Mouse (Mus musculus): ENCODE measurements at regions not wholly inside any gene's neighbourhood (a gene's known extent, or its start where the extent isn't known, plus 50 kb on each side); places are given as distances from the start of the nearest gene placed in this dataset.

- Histone ChIP-seq H3K27ac (ENCODE audit: low read depth, low read length) (no peak overlapping the region), H3K27me3 (replicated peaks; ENCODE audit: control insufficient read depth, insufficient read depth, low read length) (no peaks in the 10 kb centered on the region), H3K9ac (ENCODE audit: low read depth, low read length) (no peak overlapping the region), H3K36me3 (ENCODE audit: control insufficient read depth, insufficient read depth) (no peaks in the 10 kb centered on the region), H3K9me3 (ENCODE audit: control insufficient read depth) (no peaks in the 10 kb centered on the region), H3K4me1 (replicated peaks; ENCODE audit: control insufficient read depth, insufficient read depth, low read length) (no peaks in the 10 kb centered on the region), H3K4me3 (ENCODE audit: low read depth, low read length) (no peak overlapping the region), H3K4me2 (replicated peaks; ENCODE audit: low read depth) (no peak overlapping the region)
- no peak for ATAC-seq
- TF ChIP-seq CTCF (IDR thresholded peaks at IDR 0.05; ENCODE audit: low read depth): no peak
- 76% methylated on average over 4 of the region's 4 CpGs for WGBS
Measured at GRCm38 (mm10) chr1:76194844-76195243, 648.8 kb downstream of the Slc4a3 start.

DNA sequence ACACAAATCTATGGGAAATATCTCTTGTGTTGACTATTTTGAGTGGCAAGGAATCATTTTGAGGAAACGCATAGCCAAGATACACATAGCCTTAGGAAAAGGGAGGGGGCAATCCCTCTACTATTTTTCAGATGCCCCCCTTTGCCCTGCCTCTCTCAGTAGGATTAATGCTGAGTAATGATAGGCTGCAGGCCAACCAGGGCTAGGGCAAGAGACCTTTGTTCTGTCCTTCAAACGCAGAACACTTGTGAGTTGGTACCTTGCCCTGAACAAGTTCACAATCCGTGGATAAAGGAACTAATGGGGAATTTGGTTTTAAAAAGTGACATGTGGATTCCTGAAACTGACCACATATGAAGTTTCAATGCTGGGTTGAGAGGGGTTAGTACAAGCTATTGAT, 651.6 kb downstream of the Slc4a3 start:
- WGBS: 87% methylated on average over 3 of the region's 3 CpGs
- no peak overlapping the region for H3K27ac ChIP-seq (ENCODE audit: low read depth, low read length)

GRCm38 (mm10) chr1:76200906-76201305, 654.8 kb downstream of the Slc4a3 start:
- no peak overlapping the region for H3K4me3 ChIP-seq (ENCODE audit: low read depth, low read length)
- H3K9me3 ChIP-seq (ENCODE audit: control insufficient read depth): no peaks in the 10 kb centered on the region
- no peak overlapping the region for H3K9ac ChIP-seq (ENCODE audit: low read depth, low read length)
- no peak for ATAC-seq
- H3K4me2 ChIP-seq (replicated peaks; ENCODE audit: low read depth): no peak overlapping the region
- WGBS: 67% methylated on average over 3 of the region's 3 CpGs
- H3K27me3 ChIP-seq (replicated peaks; ENCODE audit: control insufficient read depth, insufficient read depth, low read length): no peaks in the 10 kb centered on the region
- no peaks in the 10 kb centered on the region for H3K36me3 ChIP-seq (ENCODE audit: control insufficient read depth, insufficient read depth)
- no peak overlapping the region for H3K27ac ChIP-seq (ENCODE audit: low read depth, low read length)
- no peaks in the 10 kb centered on the region for H3K4me1 ChIP-seq (replicated peaks; ENCODE audit: control insufficient read depth, insufficient read depth, low read length)
- TF ChIP-seq CTCF (IDR thresholded peaks at IDR 0.05; ENCODE audit: low read depth): no peak

More for the DNA sequence above, 651.6 kb downstream of the Slc4a3 start:
- no peak for TF ChIP-seq CTCF (IDR thresholded peaks at IDR 0.05; ENCODE audit: low read depth)
- no peaks in the 10 kb centered on the region for H3K4me1 ChIP-seq (replicated peaks; ENCODE audit: control insufficient read depth, insufficient read depth, low read length)
- H3K4me2 ChIP-seq (replicated peaks; ENCODE audit: low read depth): no peak overlapping the region
- no peak for ATAC-seq
- H3K9ac ChIP-seq (ENCODE audit: low read depth, low read length): no peak overlapping the region
- no peaks in the 10 kb centered on the region for H3K27me3 ChIP-seq (replicated peaks; ENCODE audit: control insufficient read depth, insufficient read depth, low read length)
- no peaks in the 10 kb centered on the region for H3K36me3 ChIP-seq (ENCODE audit: control insufficient read depth, insufficient read depth)
- H3K9me3 ChIP-seq (ENCODE audit: control insufficient read depth): no peaks in the 10 kb centered on the region
- no peak overlapping the region for H3K4me3 ChIP-seq (ENCODE audit: low read depth, low read length)

DNA sequence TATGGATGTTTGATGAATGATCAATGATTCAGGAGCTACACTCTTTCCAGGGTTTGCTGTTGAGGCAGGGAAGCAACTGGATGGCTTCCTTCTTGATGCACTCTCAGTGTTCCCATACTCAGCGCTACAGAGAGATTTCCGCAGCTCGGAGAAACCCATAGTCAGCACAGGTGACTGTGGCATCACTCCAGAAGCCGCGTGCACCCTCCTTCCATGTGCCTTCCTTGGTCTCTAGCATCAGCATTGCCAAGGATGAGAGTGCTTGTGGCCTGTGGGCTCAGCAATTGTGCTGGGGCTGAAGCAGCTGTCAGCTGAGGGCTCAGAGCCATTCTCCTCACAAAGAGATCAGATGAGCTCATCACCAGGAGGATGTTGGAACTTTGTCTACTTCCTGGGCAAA, 666.4 kb downstream of the Slc4a3 start:
- H3K4me2 ChIP-seq (replicated peaks; ENCODE audit: low read depth): no peak overlapping the region
- no peak for ATAC-seq
- H3K27ac ChIP-seq (ENCODE audit: low read depth, low read length): no peak overlapping the region
- TF ChIP-seq CTCF (IDR thresholded peaks at IDR 0.05; ENCODE audit: low read depth): no peak
- no peaks in the 10 kb centered on the region for H3K9me3 ChIP-seq (ENCODE audit: control insufficient read depth)
- no peaks in the 10 kb centered on the region for H3K36me3 ChIP-seq (ENCODE audit: control insufficient read depth, insufficient read depth)
- no peaks in the 10 kb centered on the region for H3K4me1 ChIP-seq (replicated peaks; ENCODE audit: control insufficient read depth, insufficient read depth, low read length)
- 92% methylated on average over 5 of the region's 5 CpGs for WGBS
- no peak overlapping the region for H3K9ac ChIP-seq (ENCODE audit: low read depth, low read length)
- H3K27me3 ChIP-seq (replicated peaks; ENCODE audit: control insufficient read depth, insufficient read depth, low read length): no peaks in the 10 kb centered on the region
- H3K4me3 ChIP-seq (ENCODE audit: low read depth, low read length): no peak overlapping the region

GRCm38 (mm10) chr1:76244721-76245120, 698.7 kb downstream of the Slc4a3 start:
- H3K9me3 ChIP-seq (ENCODE audit: control insufficient read depth): no peaks in the 10 kb centered on the region
- no peak for ATAC-seq
- H3K4me2 ChIP-seq (replicated peaks; ENCODE audit: low read depth): no peak overlapping the region
- no peak for TF ChIP-seq CTCF (IDR thresholded peaks at IDR 0.05; ENCODE audit: low read depth)
- 70% methylated on average over 3 of the region's 3 CpGs for WGBS
- H3K27me3 ChIP-seq (replicated peaks; ENCODE audit: control insufficient read depth, insufficient read depth, low read length): no peaks in the 10 kb centered on the region
- H3K4me3 ChIP-seq (ENCODE audit: low read depth, low read length): no peak overlapping the region
- H3K9ac ChIP-seq (ENCODE audit: low read depth, low read length): no peak overlapping the region
- H3K4me1 ChIP-seq (replicated peaks; ENCODE audit: control insufficient read depth, insufficient read depth, low read length): no peaks in the 10 kb centered on the region
- no peak overlapping the region for H3K27ac ChIP-seq (ENCODE audit: low read depth, low read length)
- H3K36me3 ChIP-seq (ENCODE audit: control insufficient read depth, insufficient read depth): no peaks in the 10 kb centered on the region

GRCm38 (mm10) chr1:76246181-76246796, 700.2 kb downstream of the Slc4a3 start:
- no peak overlapping the region for H3K4me3 ChIP-seq (ENCODE audit: low read depth, low read length)
- no peak for ATAC-seq
- H3K9ac ChIP-seq (ENCODE audit: low read depth, low read length): no peak overlapping the region
- no peaks in the 10 kb centered on the region for H3K27me3 ChIP-seq (replicated peaks; ENCODE audit: control insufficient read depth, insufficient read depth, low read length)
- H3K27ac ChIP-seq (ENCODE audit: low read depth, low read length): no peak overlapping the region
- no peaks in the 10 kb centered on the region for H3K9me3 ChIP-seq (ENCODE audit: control insufficient read depth)
- TF ChIP-seq CTCF (IDR thresholded peaks at IDR 0.05; ENCODE audit: low read depth): no peak
- no peaks in the 10 kb centered on the region for H3K36me3 ChIP-seq (ENCODE audit: control insufficient read depth, insufficient read depth)
- WGBS: 58% methylated on average over 8 of the region's 8 CpGs
- H3K4me2 ChIP-seq (replicated peaks; ENCODE audit: low read depth): no peak overlapping the region
- no peaks in the 10 kb centered on the region for H3K4me1 ChIP-seq (replicated peaks; ENCODE audit: control insufficient read depth, insufficient read depth, low read length)

DNA sequence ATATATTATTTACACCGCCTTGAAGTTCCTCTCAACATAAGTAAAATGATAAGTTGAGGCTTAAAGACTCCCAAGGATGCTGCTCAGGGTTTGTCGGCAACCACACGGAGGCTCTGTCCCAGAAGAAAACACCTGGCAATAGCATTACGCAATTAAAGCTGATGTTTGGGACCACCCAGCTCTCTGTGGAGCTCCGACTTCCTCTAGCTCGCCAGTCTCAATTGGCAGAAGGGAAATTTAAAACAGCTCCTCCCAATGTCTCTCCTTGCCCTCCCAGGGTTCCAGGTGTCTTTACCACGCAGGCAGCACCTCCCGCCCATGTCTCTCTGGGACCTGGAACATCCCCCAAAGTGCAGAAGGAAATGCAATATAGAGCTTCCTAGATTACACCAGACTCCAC, 701.1 kb downstream of the Slc4a3 start:
- no peak for TF ChIP-seq CTCF (IDR thresholded peaks at IDR 0.05; ENCODE audit: low read depth)
- Histone ChIP-seq H3K4me1 (replicated peaks; ENCODE audit: control insufficient read depth, insufficient read depth, low read length) (no peaks in the 10 kb centered on the region), H3K27me3 (replicated peaks; ENCODE audit: control insufficient read depth, insufficient read depth, low read length) (no peaks in the 10 kb centered on the region), H3K27ac (ENCODE audit: low read depth, low read length) (no peak overlapping the region), H3K4me2 (replicated peaks; ENCODE audit: low read depth) (no peak overlapping the region), H3K9ac (ENCODE audit: low read depth, low read length) (no peak overlapping the region), H3K36me3 (ENCODE audit: control insufficient read depth, insufficient read depth) (no peaks in the 10 kb centered on the region), H3K9me3 (ENCODE audit: control insufficient read depth) (no peaks in the 10 kb centered on the region), H3K4me3 (ENCODE audit: low read depth, low read length) (no peak overlapping the region)
- ATAC-seq: no peak
- 63% methylated on average over 8 of the region's 8 CpGs for WGBS
